Mouse (Mus musculus): Measurements from ENCODE around the gene Sema3a.

DNA sequence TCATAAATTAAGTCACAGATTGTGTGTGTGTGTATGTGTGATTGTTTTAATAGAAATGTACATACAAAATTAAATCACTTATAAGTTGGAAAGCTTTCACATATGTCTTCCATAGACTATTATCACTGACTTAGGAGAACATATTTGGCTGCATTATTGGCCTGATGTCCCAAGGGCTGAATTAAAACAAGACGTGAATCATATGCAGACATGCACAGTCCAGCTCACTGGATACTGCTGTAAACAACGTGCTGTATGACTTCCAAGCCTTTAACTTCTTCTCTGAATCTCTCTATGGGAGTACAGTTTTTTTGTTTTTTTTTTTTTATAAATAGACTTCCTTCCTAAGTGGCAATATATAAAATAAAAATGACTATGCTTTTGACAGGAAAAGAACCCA lies 15.7 kb upstream of the Sema3a start:
- TF ChIP-seq ZC3H11A (IDR thresholded peaks at IDR 0.05; ENCODE audit: borderline replicate concordance, low read depth, low read length) (no peak), HCFC1 (IDR thresholded peaks at IDR 0.05; ENCODE audit: borderline replicate concordance, insufficient read depth, low read length) (no peak)

All from ES-E14 (cell line).